Mouse (Mus musculus) ES-E14 (cell line): ENCODE results near the gene Cdhr3. TPM values are rescaled to one million over a fixed set of nuclear protein-coding genes. Genes with fewer than 3 reads are reported as not detected.

Source experiments
- DNase-seq: peaks from one replicate; pipeline ENCODE4 v3.0.0-alpha.2; 2013; ENCODE audit warnings: low read depth, low spot score
- H3K27ac ChIP-seq: 2 replicates; pipeline ENCODE4 v1.5.1; 2012; ENCODE audit warnings: low read depth, mild to moderate bottlenecking, low read length, moderate library complexity, mixed read lengths; ENCODE audit not compliant: poor library complexity, insufficient read depth, severe bottlenecking
- H3K36me3 ChIP-seq: 2 replicates; pipeline ENCODE4 v1.6.1; 2012; ENCODE audit warnings: mild to moderate bottlenecking, low read length, moderate library complexity, mixed read lengths; ENCODE audit not compliant: control insufficient read depth, poor library complexity, insufficient read depth, severe bottlenecking
- H3K4me1 ChIP-seq, 2 experiments: fragments of 150-350 bp in 1 of 2; sonication (generic) in 1 of 2; 2 replicates each; pipeline ENCODE4 v1.6.1; 2012; ENCODE audit warnings: low read length in 2 of 2, mild to moderate bottlenecking in 1 of 2, mixed read lengths in 1 of 2; ENCODE audit not compliant: control insufficient read depth in 2 of 2, insufficient read depth in 2 of 2, poor library complexity in 1 of 2
- H3K4me3 ChIP-seq, 2 experiments: fragments of 150-350 bp in 1 of 2; sonication (generic) in 1 of 2; 2 replicates each; pipeline ENCODE4 v1.5.1; 2012; ENCODE audit warnings: low read length in 2 of 2, low read depth in 1 of 2, mild to moderate bottlenecking in 1 of 2, mixed read lengths in 1 of 2; ENCODE audit not compliant: insufficient read depth in 1 of 2, poor library complexity in 1 of 2, severe bottlenecking in 1 of 2
- H3K9ac ChIP-seq: 2 replicates; pipeline ENCODE4 v1.6.1; 2012; ENCODE audit warnings: low read depth, mild to moderate bottlenecking, low read length, mixed read lengths; ENCODE audit not compliant: poor library complexity, insufficient read depth, severe bottlenecking
- H3K9me3 ChIP-seq: fragments of 150-350 bp; sonication (generic); 2 replicates; pipeline ENCODE4 v1.6.1; 2012; ENCODE audit warnings: low read depth, mild to moderate bottlenecking, low read length; ENCODE audit not compliant: control insufficient read depth, insufficient read depth
- CHD2 ChIP-seq: IDR thresholded peaks from 2 replicates; pipeline ENCODE4 v1.6.1; 2014; ENCODE audit warnings: mild to moderate bottlenecking, low read depth, low read length, inconsistent platforms
- HCFC1 ChIP-seq: IDR thresholded peaks from 2 replicates; pipeline ENCODE4 v1.6.1; 2012; ENCODE audit warnings: low read length, inconsistent platforms, borderline replicate concordance; ENCODE audit not compliant: insufficient read depth
- MAFK ChIP-seq: IDR thresholded peaks from 2 replicates; pipeline ENCODE4 v1.6.1; 2014; ENCODE audit warnings: mild to moderate bottlenecking, low read depth, low read length, inconsistent platforms; ENCODE audit not compliant: insufficient read depth
- ZC3H11A ChIP-seq: IDR thresholded peaks from 2 replicates; pipeline ENCODE4 v1.6.1; 2012; ENCODE audit warnings: low read depth, mild to moderate bottlenecking, inconsistent platforms, low read length, borderline replicate concordance
- ZNF384 ChIP-seq: IDR thresholded peaks from 2 replicates; pipeline ENCODE4 v1.6.1; 2012; ENCODE audit warnings: low read depth, low read length, inconsistent platforms
- in situ Hi-C, 2 experiments: fragments of 600-800 bp; cut with MboI; formaldehyde crosslinking; loops; one replicate each; pipeline ENCODE4 v1.15.1; 2025; ENCODE audit warnings: low sequenced_read_pairs in 2 of 2, inconsistent platforms in 1 of 2; ENCODE audit not compliant: unreplicated experiment in 2 of 2
- total RNA-seq: library from RNA; depleted of rRNA; stranded (reverse); fragments of 300-350 nt; gene quantifications from 2 replicates; pipeline ENCODE4 v1.2.3, GENCODE M21; 2012

Gene Cdhr3
- total RNA-seq, 1 experiment: not detected

- H3K27ac ChIP-seq: no peak overlapping the region
- no peaks in the 10 kb centered on the region for H3K9me3 ChIP-seq
- DNase-seq: no peak
- in situ Hi-C loops: no loop called here
- H3K4me1 ChIP-seq: peaks cover 0 to 3% of the 10 kb centered on the region in 2 experiments; a peak in 1 of 4 replicates
- no peak overlapping the region for H3K9ac ChIP-seq
- H3K36me3 ChIP-seq: no peaks in the 10 kb centered on the region
- H3K4me3 ChIP-seq: no peak overlapping the region
- no peak for TF ChIP-seq ZNF384
- TF ChIP-seq MAFK: no peak
- no peak for TF ChIP-seq ZC3H11A
- TF ChIP-seq HCFC1: no peak
- TF ChIP-seq CHD2: no peak
Observed at GRCm38 (mm10) chr12:33038676-33039075, 54.0 kb downstream of the Cdhr3 start.

- in situ Hi-C loops: no loop called here
- Histone ChIP-seq H3K36me3 (no peaks in the 10 kb centered on the region), H3K4me3 (no peak overlapping the region), H3K4me1 (peaks cover 0 to 3% of the 10 kb centered on the region in 2 experiments; a peak in 1 of 4 replicates), H3K9ac (no peak overlapping the region), H3K9me3 (no peaks in the 10 kb centered on the region), H3K27ac (no peak overlapping the region)
- DNase-seq: no peak
- TF ChIP-seq ZNF384: no peak
- TF ChIP-seq CHD2: no peak
- TF ChIP-seq ZC3H11A: no peak
- TF ChIP-seq MAFK: no peak
- TF ChIP-seq HCFC1: no peak
Observed at GRCm38 (mm10) chr12:33035719-33036521, 56.8 kb downstream of the Cdhr3 start.

- Histone ChIP-seq H3K4me1 (peaks cover 0 to 3% of the 10 kb centered on the region in 2 experiments; a peak in 1 of 4 replicates), H3K9ac (no peak overlapping the region), H3K9me3 (no peaks in the 10 kb centered on the region), H3K4me3 (no peak overlapping the region), H3K36me3 (no peaks in the 10 kb centered on the region), H3K27ac (no peak overlapping the region)
- no peak for TF ChIP-seq HCFC1
- in situ Hi-C loops: no loop called here
- DNase-seq: no peak
Observed at GRCm38 (mm10) chr12:33035089-33035718, 57.5 kb downstream of the Cdhr3 start.

GRCm38 (mm10) chr12:33034343-33035088 lies 58.2 kb downstream of the Cdhr3 start:
- no peak for TF ChIP-seq ZNF384
- TF ChIP-seq CHD2: no peak
- TF ChIP-seq HCFC1: no peak
- H3K4me1 ChIP-seq: peaks cover 0 to 3% of the 10 kb centered on the region in 2 experiments; a peak in 1 of 4 replicates
- no peaks in the 10 kb centered on the region for H3K36me3 ChIP-seq
- in situ Hi-C loops: no loop called here
- no peak overlapping the region for H3K27ac ChIP-seq
- no peaks in the 10 kb centered on the region for H3K9me3 ChIP-seq
- H3K9ac ChIP-seq: no peak overlapping the region
- no peak for DNase-seq
- H3K4me3 ChIP-seq: no peak overlapping the region
